Mouse (Mus musculus) urinary bladder, postnatal 25 days (tissue): ENCODE data around the gene Per2.
A peak's percentile ranks its signal among the peaks of the same experiment; 100 is the strongest.

Experiments used
- DNase-seq: peaks from one replicate; pipeline ENCODE4 v3.0.0; 2022; ENCODE audit warnings: low spot score

Per2 gene

DNA sequence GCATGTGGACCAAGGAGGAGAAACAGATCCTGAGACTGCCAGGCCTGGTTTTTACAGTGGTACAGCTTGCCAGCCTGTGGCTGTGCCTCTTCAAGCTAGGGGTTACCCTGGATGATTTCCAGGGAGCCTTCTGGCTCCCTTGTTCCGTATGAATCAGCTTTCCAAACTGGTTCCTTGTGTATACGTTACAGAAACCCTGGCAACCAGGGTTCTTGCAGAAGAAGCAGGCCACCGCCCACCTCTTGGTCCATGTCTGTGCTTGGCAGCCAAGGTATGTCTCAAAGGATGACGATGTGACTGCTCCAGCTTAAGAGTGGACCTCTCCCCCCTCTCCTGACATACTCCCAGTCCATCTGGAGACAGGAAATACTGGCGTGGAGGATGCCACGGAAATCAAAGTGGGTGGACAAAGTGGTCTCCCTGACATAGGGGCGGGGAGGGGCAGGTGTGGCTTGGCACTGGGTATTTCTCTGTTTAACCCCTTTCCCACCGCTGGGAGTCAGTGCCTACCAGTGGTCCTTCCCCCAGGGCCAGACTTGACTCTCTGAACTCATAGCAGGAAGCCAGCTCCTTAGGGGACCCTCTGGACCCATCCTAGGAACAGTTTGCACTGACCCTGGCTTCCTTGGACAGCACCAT lies 782 bp downstream of the Per2 start:
- peak; percentile 41 for DNase-seq

DNA sequence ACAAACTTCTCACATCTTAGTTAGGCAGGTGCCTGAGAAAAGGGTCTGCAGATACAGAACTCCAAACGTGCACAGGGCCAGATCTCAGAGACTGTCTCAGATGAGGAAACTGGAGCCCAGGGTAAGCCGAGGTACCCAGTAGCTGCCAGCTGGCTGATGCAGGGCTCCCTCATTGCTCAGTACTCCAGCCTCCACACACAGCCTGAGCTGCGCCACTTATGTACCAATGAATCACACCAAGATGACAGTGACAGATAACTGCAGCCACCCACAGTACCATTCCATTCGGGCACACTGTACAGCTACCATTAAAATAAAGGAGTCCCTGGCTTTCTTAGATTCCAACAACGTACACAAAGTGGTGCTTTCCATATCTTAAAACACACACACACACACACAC lies 1.4 kb downstream of the Per2 start:
- no peak for DNase-seq

DNA sequence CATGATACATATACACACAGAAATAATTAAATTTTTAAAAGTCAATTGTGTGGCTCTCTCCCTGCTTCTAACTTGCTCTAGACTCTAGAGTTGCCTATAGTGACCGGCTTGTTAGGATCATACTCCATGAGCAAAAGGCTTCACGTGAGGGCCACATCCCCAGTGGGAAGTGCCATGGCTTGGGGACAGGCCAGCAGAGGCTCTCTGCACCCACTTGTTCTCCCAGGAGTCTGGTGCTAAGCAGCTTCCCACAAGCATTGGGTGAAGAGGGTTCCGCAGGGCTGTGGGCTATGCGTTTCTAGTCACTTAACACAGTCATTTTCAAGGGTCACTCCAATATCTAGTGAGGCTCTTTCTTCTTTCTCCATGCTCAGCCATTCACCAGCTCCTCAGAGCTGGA lies 2.0 kb downstream of the Per2 start:
- no peak for DNase-seq

DNA sequence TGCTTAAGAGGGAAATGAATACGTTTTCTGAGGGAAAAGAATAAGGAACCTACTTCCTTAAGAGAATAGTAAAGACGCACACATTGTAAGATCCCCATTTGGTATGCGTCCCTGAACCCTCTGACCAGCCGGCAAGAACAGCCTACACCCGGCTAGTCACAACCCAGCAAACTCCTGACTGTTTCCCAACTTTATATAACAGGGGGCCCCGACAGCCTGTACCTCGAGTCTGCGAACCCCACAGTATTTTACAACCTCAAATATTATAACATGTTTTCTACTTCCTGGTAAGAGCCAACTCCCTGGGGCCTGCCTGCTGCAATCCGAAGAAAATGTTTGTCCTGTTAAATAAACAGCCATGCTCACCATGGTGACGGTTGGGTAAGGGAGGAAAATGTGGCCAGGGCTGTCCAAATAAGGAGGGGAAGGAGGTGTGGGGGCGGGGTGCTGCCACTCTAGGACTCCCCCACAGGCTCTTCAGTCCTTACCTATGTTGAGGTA lies 2.8 kb downstream of the Per2 start:
- peak; percentile 67 for DNase-seq

DNA sequence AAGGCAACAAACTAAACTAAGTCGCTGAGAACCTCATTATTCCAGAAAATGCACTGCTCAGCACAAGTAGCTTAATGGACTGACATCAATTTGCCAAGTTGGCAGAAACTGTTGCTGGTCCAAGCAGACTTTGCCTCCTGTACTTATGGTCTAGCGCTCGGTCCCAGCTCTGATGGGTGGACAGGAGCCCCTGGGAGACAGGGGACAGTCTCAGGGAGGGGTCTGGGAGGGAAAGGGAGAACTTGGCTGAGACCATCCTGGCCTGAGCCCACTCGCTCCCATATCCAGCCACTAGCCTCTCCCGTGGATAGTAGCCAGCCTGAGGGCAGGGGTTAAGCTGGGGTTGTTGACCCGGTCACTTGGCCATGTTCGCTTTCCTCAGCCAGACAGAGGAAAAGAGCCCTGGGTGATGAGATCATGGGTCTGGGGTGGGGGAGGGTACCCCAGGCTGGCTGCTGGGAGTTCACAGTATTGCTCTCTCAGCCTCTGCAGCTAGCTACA lies 3.4 kb downstream of the Per2 start:
- peak; percentile 46 for DNase-seq

DNA sequence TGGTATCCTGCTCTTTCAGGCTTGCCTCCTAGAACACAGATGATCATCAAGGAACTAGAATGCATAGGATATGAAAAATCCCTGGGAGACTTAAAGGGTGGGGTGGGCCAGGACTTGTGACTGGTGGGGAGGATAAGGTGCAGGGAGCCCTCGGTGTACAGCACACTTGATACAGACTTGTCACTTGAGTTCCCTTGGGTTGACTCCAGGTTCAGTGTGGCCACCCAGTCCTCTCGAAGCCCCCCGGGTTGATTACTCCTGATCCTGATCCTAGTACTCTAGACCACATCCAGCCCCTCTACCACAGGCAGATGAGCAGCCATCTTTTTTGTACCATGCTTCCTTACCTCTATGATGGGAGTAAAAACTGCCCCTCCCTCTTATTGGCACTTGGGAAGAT lies 4.2 kb downstream of the Per2 start:
- DNase-seq = no peak

DNA sequence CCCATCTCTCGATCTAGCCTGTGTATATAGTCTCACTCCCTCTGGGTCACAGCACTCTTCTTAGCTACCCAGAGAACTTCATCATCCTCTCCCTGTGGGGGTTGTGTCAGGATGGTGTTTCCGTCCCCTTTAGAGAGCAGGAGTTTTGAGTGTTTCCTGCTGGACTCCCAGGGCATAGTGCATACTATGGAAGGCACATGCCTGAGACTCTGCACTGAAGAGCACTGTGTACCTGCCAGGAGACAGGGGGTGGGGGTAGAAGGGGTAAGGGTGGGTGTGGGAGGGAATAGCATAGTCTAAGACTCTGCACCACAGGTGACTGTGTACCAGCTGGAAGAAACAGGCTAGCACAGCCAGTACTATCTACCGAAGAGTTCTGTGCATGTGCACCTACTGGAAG lies 4.8 kb downstream of the Per2 start:
- DNase-seq = no peak

DNA sequence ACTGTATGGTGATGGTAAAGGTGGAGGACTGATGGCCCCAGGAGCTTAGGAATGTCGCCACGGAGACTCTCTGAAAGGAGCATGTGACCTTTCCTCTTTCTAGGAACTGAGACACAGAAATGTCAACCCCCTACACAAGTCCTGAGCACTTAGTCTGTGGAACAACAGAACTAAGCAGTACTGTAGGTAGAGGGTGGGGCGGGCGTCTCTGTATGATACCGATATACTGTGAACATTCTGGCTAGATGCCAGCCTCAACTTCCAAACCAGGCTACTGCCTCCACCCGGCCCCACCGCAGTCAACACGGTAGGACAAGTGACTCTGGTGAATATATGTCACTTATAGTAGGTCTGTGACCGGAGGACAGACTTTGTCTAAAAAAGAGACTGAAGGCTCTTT lies 5.2 kb downstream of the Per2 start:
- DNase-seq = no peak

DNA sequence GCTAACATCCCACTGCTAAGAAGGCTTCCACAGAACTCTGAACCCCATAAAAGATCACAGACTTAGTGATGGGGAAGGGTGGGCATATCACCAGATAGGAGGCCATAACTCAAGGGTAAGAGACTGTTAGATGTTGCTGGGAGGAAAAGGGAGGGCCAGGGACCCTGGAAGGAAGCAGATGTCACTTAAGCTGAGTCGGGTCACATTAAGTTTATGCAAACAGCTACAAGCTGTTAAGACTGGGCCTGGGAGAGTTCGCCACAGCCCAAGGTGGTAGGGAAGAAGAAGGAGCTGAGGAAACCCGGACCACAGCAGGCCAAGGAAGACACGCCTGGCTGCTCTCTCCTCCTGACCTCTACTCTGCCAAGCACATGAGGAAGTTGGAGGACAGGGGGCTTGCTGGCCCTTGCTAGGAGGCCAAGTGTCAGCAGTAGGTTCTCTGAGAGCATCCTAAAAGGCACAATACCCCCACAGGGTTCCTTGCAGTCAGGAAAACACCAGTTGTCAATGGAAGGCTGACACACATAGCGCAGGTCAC lies 7.5 kb downstream of the Per2 start:
- no peak for DNase-seq

DNA sequence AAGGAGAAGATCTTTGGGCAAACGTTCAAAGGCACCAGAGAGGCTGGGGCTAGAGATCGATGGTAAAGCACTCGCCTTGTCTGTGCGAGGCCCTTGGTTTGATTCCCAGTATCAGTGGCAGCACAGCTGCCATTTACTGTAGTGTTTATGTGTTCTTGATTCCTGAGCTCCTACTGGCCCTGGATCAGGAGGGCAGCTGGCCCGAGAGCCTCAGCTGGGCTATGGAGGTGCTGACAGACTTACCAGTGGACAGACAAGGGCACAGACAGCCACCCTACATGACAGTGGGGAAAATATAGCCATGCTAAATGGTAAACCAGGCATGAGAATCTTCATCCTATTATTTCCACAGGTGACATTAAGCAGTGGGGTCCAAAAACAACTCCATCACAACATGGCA lies 8.3 kb downstream of the Per2 start:
- no peak for DNase-seq

DNA sequence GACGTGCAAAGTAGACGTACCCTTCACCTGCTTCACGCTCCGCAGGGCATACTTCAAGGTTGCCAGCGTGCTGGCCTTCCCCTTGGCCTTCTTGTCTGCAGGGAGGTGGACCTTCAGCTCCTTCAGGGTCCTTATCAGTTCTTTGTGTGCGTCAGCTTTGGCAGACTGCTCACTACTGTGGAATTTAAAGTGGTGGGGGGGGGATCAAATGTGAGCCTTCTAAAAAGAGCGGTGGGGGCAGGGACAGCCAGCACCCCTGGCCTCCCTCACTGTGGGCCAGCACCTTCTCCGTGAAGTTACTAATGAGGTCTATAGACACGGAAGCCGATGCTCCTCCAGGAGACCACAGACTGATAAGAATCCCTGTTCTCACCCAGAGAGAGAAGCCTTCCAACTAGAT lies 10.4 kb downstream of the Per2 start:
- DNase-seq = no peak

DNA sequence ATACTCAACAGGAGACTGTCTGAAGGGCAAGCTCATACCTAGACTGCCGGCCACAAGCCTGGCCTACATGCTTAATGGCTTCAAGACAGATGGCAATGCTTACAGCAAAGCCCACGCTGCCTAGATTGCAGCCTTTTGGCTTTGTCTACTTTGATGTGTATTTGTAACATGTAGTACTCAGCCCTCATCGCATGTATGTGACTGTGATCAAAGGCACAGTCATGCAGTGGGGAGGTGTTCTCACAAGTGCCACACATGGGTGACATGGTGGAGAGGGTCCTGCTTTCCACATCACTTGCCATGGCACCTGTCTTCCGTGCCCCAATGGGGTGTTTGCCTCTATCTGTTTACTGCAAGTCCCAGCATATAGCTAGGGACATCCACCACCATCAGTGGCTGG lies 12.6 kb downstream of the Per2 start:
- DNase-seq = no peak

DNA sequence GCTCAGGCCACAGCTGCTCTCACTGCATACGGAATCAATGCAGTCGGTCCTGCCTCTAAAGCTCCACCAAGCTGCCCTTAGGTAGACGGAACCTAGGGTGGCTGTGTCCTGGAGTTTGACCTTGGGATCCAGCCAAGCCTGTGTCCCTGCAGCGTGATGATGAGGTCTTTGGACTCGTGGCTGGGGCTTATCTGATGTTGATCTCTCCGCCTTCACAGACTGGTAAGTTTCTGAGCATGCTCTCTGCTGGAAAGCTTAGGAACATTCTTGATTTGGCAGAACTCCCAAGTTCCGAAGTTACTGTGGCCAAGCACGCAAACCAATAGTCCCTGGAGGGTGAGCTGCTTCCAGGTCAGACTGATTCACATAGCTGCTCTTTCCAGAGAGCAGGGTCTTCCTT lies 13.1 kb downstream of the Per2 start:
- peak; percentile 47 for DNase-seq

DNA sequence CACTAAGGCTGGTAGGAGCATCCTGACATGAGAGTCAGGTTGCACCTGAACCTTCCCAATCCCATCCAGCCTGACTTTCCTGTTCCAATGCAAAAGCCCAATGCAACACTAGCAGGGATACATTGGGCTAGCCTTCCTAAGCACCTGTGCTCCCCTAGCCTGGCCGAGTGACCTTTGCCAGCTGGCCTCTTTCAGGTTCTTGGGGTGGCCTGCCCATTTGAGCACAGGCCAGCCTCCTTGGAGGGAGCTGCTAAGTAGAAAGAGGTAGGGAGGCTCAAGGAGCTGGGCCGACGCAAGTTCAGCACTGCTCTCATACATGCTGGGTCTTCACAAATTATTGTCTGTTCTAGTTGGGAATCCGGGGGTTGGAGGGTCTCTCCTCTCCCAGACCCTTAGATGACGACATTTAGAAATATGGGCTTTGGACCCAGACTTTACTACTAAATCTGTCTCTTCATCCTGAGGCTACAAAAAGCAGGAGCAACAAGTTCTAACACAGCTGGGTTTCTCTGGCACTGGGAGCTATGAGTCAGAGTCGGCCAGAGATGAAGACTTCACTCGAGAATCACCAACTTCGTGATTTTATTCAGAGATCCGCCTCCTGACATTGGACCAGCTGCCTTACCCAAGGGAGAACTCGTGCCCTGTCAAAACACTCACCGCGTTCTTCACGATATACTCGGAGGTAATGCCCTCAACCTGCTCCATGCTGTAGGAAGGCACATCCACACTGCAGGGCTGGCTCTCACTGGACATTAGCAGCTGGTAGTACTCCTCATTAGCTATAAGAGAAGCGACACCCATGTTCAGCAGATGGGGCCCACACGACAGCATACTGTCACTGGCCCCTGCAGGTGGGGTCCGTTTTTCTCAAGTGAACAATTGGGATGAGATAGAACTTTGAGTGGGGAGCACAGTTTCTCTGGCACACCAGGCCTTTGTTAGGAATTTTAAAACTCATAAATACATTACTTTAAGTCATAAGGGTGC lies 14.0 kb downstream of the Per2 start:
- DNase-seq = no peak

DNA sequence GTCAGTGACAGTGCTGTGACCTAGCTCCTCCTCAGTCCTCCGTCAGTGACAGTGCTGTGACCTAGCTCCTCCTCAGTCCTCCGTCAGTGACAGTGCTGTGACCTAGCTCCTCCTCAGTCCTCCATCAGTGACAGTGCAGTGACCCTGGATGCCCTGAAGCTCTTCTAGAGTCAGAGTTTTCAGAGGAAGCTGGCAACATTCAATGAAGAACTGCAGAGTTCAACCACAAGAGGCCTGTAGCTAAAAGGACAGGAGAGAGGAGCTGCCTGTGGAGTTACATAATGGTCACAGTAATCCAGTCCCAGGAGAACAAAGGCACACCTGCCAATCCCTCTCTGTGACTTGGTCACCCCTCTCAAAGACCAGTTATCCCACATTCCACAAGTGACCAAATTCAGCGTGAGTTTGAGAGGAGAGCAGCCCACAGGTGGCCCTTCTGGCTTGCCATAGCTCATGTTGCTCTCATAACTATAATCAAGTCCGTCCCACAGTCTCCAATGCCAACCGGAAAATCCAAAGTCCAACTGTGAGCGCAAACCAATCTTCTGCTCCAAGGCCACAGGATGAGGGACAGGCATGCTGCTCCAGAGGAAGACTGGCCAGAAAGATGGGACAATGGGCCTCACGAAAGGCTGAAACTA lies 16.7 kb downstream of the Per2 start:
- DNase-seq = no peak

DNA sequence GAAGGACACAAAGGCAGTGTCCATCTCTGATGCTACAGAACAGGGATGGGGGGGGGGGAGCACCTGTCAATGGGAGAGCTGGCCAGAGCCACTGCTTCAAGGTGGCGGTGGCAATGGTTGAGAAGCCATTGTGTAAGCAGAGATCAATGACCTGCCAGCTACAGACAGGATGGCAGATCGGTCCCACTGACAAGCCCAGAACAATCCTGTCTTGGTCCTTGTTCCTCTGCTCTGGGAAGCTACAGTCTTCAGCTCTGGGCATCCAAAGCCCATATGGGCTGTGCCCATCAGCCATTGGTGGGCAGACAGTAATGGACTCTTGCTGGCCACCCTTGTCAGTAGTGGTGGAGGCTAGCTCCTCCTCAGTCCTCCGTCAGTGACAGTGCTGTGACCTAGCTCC lies 17.3 kb downstream of the Per2 start:
- DNase-seq = no peak

DNA sequence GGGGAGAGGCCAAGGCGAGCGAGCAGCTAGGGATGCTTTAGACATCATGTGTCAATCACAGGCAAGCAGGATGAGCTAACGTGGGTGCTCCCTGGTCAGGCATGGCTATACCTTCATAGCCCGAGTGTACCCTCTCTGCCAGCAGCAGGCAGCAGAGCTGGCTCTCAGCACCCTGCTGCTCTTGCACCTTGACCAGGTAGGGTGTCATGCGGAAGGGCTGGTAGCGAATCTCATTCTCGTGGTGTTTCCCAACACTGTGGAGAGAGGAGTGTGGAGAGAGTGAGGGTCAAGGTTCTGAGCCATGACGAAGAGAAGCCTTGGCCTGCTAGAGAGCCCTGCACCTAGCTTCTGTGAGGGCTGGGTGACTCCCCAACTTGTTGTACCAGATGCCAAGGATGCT lies 19.3 kb downstream of the Per2 start:
- no peak for DNase-seq

DNA sequence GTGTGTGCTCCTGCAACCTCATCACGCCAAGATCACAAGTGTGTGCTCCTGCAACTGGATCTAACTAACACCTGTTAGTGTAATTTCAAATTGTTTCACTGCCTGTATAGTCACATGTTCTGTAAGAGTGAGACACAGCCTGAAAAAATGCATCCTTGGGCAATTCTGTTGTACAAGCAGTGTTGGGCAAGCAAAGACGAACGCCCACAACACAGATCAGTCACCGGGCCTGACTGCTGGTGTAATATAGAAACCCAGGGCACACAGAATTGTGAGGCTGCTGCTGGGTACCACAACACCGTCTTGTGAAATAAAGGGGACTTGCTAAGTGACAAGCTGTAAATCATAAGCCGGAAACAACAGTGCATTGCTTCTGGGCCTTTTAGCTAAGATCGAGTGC lies 21.6 kb downstream of the Per2 start:
- DNase-seq = no peak

DNA sequence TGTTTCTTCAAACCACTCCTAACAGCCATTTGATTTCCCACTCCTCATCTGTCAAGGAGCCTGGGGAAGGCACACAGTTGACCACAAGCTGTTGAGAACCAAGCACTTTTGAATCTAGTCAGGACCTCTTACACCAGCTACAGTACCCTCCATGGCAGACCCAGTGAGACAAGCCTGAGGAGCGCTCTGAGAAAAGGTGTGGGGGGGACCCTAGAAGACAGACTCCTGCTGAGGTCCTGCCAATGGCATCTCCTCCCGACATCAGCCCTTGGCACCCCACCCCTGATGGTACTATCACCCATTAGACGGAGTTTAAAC lies 22.1 kb downstream of the Per2 start:
- no peak for DNase-seq

DNA sequence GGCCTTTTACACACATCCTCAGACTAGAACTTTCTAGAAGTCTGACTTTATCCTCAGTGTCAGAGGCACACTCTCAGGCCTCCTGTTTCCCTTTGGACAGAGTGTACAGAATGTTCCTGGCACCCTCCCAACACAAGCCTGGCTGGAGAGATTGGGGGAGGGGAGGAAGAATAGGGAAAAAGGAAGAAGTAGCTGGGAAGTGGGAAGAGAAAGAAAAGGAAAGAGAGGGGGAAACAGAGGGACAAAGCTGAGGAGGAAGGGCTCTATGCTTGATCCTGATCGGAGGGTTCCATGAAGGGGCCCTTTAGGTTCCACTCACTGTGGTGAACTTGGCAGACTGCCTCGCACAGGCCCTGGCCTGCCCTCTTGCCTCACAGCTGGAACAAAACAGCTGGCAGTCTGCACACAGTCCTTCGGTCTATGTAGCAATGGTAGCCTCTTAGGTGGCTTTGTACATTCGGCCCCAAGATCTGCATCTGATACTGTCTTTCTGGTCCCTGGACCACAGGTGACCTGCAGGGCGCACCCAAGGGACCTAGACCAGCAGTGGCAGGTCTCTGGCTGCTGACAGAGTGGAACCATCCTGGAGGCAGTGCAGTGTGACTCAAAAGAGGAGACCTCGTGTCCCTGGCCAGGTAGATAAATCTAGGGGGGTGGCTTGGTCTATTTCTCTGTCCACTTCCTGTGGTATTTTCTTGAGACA lies 22.6 kb downstream of the Per2 start:
- peak; percentile 65 for DNase-seq

DNA sequence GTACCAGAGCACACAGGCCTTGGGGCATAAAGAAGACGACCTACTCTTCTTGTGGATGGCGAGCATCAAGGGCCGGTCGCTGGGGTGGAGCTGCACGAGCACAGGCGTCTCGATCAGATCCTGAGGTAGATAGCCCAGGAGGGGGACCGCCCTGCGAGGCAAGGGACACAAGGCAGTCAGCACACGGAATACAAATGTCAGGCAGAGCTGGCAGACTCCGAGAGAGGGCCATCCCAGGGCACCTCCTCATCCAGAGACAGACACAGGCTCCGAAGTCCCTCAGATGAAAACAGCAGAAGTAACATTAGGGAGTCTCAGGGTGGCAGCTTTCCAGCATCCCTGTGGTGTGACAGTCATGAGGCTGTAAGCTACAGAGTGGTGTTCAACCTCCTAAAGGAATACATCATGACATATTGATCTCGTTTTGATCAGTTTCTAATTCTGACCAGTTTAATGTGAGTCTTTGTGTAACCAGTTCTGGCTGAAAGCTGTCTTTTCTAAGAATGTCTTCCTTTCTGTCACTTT lies 23.5 kb downstream of the Per2 start:
- no peak for DNase-seq

DNA sequence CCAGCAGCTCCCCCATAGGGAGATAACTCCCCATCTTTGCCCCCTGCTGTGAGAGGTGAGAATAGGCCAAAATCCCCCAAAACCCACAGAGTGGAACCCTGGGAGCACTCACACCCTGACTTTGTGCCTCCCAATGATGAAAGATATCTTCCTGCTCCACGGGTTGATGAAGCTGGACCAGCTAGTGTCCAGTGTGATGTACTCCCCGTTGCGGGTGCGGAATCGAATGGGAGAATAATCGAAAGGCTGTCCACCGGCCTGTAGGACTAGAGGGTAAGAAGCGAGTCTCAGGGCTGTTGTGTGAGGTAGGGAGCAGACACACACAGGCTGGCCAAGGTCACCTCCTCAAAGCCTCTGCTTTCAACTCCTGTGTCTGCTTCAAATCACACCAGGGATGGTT lies 24.2 kb downstream of the Per2 start:
- no peak for DNase-seq
